Mouse (Mus musculus) kidney, adult 10 weeks (tissue): ENCODE measurements around the gene Gm9008. TPM values are rescaled to one million over a fixed set of nuclear protein-coding genes. Genes with fewer than 3 reads are reported as not detected.

Source experiments
- polyA plus RNA-seq: library from polyadenylated mRNA; stranded (reverse); fragments of 350-450 nt; fragmentation: Illumina TruSeq; extraction: RNeasy Lipid Tissue Mini Kit (QIAGEN cat#74804); gene quantifications from one replicate; pipeline ENCODE4 v1.2.3, GENCODE M21; 2014; ENCODE audit warnings: low read depth, low replicate concordance

Gm9008 gene
- polyA plus RNA-seq: not detected

DNA sequence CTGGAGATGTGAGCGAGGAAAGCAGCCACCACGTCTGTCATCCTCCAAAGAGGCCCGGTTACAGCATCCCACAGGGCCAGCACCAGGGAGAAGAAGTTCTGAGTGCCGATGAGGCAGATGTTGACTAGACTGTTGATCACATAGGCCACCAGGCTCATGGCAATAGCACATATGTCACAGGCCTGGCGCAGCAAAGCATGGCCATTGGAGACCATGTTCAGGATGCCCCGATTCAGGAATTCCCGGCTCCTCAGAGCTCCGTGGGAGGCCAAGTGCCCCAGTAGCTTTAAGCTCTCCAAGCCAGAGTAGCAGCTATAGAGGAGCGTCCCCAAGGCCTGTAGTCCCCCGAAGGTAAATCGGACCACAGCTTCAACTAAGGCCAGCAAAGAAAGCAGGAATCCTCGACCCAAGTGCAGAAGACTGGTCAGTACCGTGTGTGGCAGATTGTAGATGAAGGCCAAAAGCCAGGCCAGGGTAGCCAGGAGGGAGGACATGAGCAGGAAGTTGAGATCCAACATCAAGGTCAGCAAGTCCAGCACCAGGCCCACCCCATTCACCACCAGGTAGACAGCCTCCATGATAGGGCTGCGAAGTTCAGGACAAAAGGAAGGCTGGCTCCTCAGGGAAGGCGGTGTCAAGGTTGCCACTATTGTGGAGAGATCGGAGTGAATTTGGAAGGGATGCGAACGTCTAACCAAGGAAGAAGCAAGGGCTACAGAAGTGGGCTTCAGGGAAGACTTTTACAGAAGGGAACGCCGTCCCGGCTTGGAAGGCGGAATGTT is at the start of gene Gm9008:
Gene Gm9008, minus strand, starts transcription at position 731 of the 782 bp plus-strand sequence.

